Mouse (Mus musculus) retina, adult 2 months (tissue): ENCODE measurements at regions not wholly inside any gene's neighbourhood (a gene's known extent, or its start where the extent isn't known, plus 50 kb on each side); places are given as distances from the start of the nearest gene placed in this dataset.
"Not testable (repeated sequence)": the region's sequence is repeated elsewhere in the genome, so short reads cannot be mapped to it uniquely, and the experiment has no call there.

Experiments
- DNase-seq: peaks from one replicate; pipeline ENCODE4 v3.0.0-alpha.2; 2012; ENCODE audit warnings: low read depth, low spot score

GRCm38 (mm10) chr15:3171774-3172173 is 96.6 kb upstream of the Selenop start:
- DNase-seq = no peak

- no peak for DNase-seq
Measured at GRCm38 (mm10) chr15:3174072-3174471, 94.3 kb upstream of the Selenop start.

- no peak for DNase-seq
Measured at GRCm38 (mm10) chr15:3174848-3175247, 93.5 kb upstream of the Selenop start.

GRCm38 (mm10) chr15:3201912-3202653 is 66.3 kb upstream of the Selenop start:
- DNase-seq = peak; percentile 13

- no peak for DNase-seq
Measured at GRCm38 (mm10) chr15:3205522-3205921, 62.8 kb upstream of the Selenop start.

GRCm38 (mm10) chr15:3206076-3206475 is 62.3 kb upstream of the Selenop start:
- DNase-seq = not testable (repeated sequence)

- DNase-seq = peak; percentile 8
Measured at GRCm38 (mm10) chr15:3213721-3214120, 54.6 kb upstream of the Selenop start.

GRCm38 (mm10) chr15:3215201-3215600 is 53.1 kb upstream of the Selenop start:
- DNase-seq = no peak
